Mouse (Mus musculus): ENCODE measurements around the gene Nbea. TPM values are rescaled to one million over a fixed set of nuclear protein-coding genes. Genes with fewer than 3 reads are reported as not detected.

Gene Nbea
- polyA plus RNA-seq, 1 experiment, result 1.8 TPM

GRCm38 (mm10) chr3:55618396-55618795 lies 565.1 kb downstream of the Nbea start:
- no peak overlapping the region for H3K27ac ChIP-seq (ENCODE audit: control insufficient read depth, insufficient read depth, low read length)

DNA sequence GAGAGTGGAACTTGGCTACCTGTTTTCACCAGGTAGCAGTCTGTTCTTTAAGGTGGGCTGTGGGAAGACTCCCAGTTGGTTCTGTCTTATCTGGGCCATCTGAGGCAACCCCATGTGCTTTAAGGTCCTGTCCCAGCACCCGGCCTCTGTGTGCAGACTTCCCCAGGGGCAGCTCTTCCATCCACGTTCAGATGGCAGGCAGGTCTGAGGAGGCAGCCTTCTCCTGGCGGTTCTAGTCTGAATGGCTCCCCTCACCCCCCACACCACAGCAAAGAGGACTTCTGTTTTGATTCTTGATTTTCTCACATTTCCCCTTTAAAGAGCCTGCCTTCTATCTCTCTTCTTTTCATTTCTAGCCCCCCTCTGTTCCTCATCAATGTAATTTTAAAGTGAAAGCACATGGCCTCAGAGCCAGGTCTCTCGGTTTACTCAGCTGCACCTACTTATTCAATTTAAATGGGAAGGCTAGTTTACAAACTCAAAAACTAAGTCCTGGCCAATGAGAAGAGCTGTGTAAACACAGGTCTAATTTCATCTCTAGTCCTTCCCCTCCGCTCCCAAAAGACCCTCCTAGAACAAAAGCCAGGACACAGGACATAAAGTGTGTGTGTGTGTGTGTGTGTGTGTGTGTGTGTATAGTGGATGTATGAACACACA lies 570.9 kb downstream of the Nbea start:
- TF ChIP-seq CTCF (IDR thresholded peaks at IDR 0.05; ENCODE audit: borderline replicate concordance, control insufficient read depth, extremely low read depth, insufficient read depth, low read length, poor library complexity) (no peak), POLR2A (IDR thresholded peaks at IDR 0.05; ENCODE audit: control insufficient read depth, extremely low read depth, insufficient read depth, low read length, poor library complexity) (no peak)
- no peaks in the 10 kb centered on the region for H3K27me3 ChIP-seq (ENCODE audit: control insufficient read depth, insufficient read depth, low read length)
- no peak overlapping the region for H3K4me3 ChIP-seq (ENCODE audit: control insufficient read depth, insufficient read depth, low read length)
- no peak overlapping the region for H3K27ac ChIP-seq (ENCODE audit: control insufficient read depth, insufficient read depth, low read length)
- no peak for DNase-seq
- 69% methylated on average over 5 of the region's 5 CpGs for WGBS
- H3K36me3 ChIP-seq (ENCODE audit: control insufficient read depth, insufficient read depth, low read length), result no peaks in the 10 kb centered on the region
- no peaks in the 10 kb centered on the region for H3K4me1 ChIP-seq (replicated peaks; ENCODE audit: control insufficient read depth, insufficient read depth, low read length)

More at GRCm38 (mm10) chr3:55618396-55618795, 565.1 kb downstream of the Nbea start:
- WGBS, result 94% methylated on average over 3 of the region's 3 CpGs
- Histone ChIP-seq H3K27me3 (ENCODE audit: control insufficient read depth, insufficient read depth, low read length) (no peaks in the 10 kb centered on the region), H3K4me3 (ENCODE audit: control insufficient read depth, insufficient read depth, low read length) (no peak overlapping the region), H3K36me3 (ENCODE audit: control insufficient read depth, insufficient read depth, low read length) (no peaks in the 10 kb centered on the region), H3K4me1 (replicated peaks; ENCODE audit: control insufficient read depth, insufficient read depth, low read length) (no peaks in the 10 kb centered on the region)
- DNase-seq, result no peak
- TF ChIP-seq CTCF (IDR thresholded peaks at IDR 0.05; ENCODE audit: borderline replicate concordance, control insufficient read depth, extremely low read depth, insufficient read depth, low read length, poor library complexity) (no peak), POLR2A (IDR thresholded peaks at IDR 0.05; ENCODE audit: control insufficient read depth, extremely low read depth, insufficient read depth, low read length, poor library complexity) (no peak)

- H3K36me3 ChIP-seq (ENCODE audit: control insufficient read depth, insufficient read depth, low read length), result no peaks in the 10 kb centered on the region
- TF ChIP-seq POLR2A (IDR thresholded peaks at IDR 0.05; ENCODE audit: control insufficient read depth, extremely low read depth, insufficient read depth, low read length, poor library complexity), result no peak
- TF ChIP-seq CTCF (IDR thresholded peaks at IDR 0.05; ENCODE audit: borderline replicate concordance, control insufficient read depth, extremely low read depth, insufficient read depth, low read length, poor library complexity), result no peak
- H3K4me1 ChIP-seq (replicated peaks; ENCODE audit: control insufficient read depth, insufficient read depth, low read length), result no peaks in the 10 kb centered on the region
- no peaks in the 10 kb centered on the region for H3K27me3 ChIP-seq (ENCODE audit: control insufficient read depth, insufficient read depth, low read length)
- H3K4me3 ChIP-seq (ENCODE audit: control insufficient read depth, insufficient read depth, low read length), result no peak overlapping the region
- WGBS, result 71% methylated on average over 5 of the region's 5 CpGs
- DNase-seq, result no peak
- H3K27ac ChIP-seq (ENCODE audit: control insufficient read depth, insufficient read depth, low read length), result no peak overlapping the region
These were observed 571.5 kb downstream of the Nbea start for GRCm38 (mm10) chr3:55612023-55612422.

DNA sequence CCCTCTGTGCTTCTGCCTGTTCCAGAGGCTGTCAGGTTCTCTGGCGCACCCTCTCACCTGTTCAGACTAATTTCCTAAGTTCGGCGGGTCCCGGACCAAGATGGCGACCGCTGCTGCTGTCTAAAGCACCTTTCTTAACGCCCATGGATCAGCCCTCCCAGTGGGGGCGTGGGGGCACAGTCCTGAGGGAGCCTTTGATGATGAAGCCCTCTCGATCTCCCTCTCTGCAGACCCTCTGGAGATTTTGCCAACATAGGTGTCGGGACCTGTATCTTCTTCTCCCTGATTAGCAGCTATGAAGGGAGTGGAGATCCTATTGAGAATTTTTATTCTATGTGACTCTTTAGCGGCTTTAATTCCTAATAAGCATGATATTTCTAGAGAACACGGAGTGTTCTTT lies 573.3 kb downstream of the Nbea start:
- H3K27ac ChIP-seq (ENCODE audit: control insufficient read depth, insufficient read depth, low read length), result no peak overlapping the region
- H3K4me3 ChIP-seq (ENCODE audit: control insufficient read depth, insufficient read depth, low read length), result no peak overlapping the region
- no peaks in the 10 kb centered on the region for H3K36me3 ChIP-seq (ENCODE audit: control insufficient read depth, insufficient read depth, low read length)
- no peaks in the 10 kb centered on the region for H3K27me3 ChIP-seq (ENCODE audit: control insufficient read depth, insufficient read depth, low read length)
- TF ChIP-seq POLR2A (IDR thresholded peaks at IDR 0.05; ENCODE audit: control insufficient read depth, extremely low read depth, insufficient read depth, low read length, poor library complexity) (no peak), CTCF (IDR thresholded peaks at IDR 0.05; ENCODE audit: borderline replicate concordance, control insufficient read depth, extremely low read depth, insufficient read depth, low read length, poor library complexity) (no peak)
- 93% methylated on average over 12 of the region's 12 CpGs for WGBS
- no peaks in the 10 kb centered on the region for H3K4me1 ChIP-seq (replicated peaks; ENCODE audit: control insufficient read depth, insufficient read depth, low read length)
- no peak for DNase-seq

DNA sequence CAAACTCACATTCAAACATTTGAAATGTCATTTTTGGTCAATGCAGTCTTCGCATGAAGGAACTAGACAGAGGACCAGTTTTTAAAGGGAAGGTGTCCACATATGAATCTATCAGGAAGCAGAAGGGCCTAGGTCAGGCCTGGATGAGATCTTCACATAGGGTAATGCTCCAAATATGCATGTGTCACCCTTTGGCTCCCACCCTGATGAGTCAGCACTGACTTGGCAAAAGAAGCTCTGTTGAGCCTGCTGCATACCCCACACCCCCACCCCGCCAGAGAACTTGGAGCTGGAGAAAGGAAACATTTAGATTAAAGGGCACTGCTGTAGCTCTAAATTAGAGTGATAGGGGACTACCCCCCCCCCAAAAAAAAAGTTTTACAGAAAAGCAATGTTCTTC lies 583.2 kb downstream of the Nbea start:
- H3K4me3 ChIP-seq (ENCODE audit: control insufficient read depth, insufficient read depth, low read length), result no peak overlapping the region
- H3K27ac ChIP-seq (ENCODE audit: control insufficient read depth, insufficient read depth, low read length), result no peak overlapping the region
- no peaks in the 10 kb centered on the region for H3K4me1 ChIP-seq (replicated peaks; ENCODE audit: control insufficient read depth, insufficient read depth, low read length)
- no peaks in the 10 kb centered on the region for H3K27me3 ChIP-seq (ENCODE audit: control insufficient read depth, insufficient read depth, low read length)
- no peak for DNase-seq
- no peaks in the 10 kb centered on the region for H3K36me3 ChIP-seq (ENCODE audit: control insufficient read depth, insufficient read depth, low read length)
- TF ChIP-seq CTCF (IDR thresholded peaks at IDR 0.05; ENCODE audit: borderline replicate concordance, control insufficient read depth, extremely low read depth, insufficient read depth, low read length, poor library complexity), result no peak
- TF ChIP-seq POLR2A (IDR thresholded peaks at IDR 0.05; ENCODE audit: control insufficient read depth, extremely low read depth, insufficient read depth, low read length, poor library complexity), result no peak
- 77% methylated on average over 2 of the region's 2 CpGs for WGBS

DNA sequence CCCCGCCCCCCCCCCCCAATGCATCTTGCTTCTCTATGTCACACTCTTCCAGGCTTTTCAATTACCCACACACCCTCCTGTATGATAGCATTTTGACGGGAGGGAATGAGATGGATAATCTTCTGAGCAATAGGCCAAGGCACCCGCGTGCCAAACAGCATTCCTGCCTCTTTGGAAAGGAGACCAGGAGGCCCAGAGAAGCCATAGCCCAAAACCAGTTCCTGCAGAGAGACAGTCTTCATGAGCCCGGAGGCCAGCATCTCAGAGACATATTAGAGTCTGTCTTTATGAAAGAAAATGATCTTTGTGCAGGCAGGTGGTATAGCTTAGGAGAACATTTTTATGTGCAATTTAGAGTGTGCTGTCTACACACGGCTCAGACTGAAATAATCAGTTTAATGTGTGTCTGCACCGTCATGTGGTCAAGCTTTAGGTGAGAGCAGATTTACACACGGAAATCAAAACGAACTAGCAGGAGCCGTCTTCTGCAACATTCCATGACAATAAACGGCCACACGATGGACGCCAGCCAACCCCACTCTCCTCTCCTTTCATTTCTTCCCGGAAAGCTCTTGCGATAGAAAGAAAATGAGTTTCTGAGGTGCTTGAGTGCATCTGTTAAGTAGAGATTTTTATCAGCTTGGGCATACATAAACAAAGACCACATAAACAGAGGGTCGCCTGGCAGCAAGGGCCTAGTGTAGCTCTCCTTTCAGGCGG lies 584.0 kb downstream of the Nbea start:
- WGBS, result 90% methylated on average over 17 of the region's 17 CpGs
- Histone ChIP-seq H3K4me3 (ENCODE audit: control insufficient read depth, insufficient read depth, low read length) (no peak overlapping the region), H3K27ac (ENCODE audit: control insufficient read depth, insufficient read depth, low read length) (no peak overlapping the region), H3K4me1 (replicated peaks; ENCODE audit: control insufficient read depth, insufficient read depth, low read length) (no peaks in the 10 kb centered on the region), H3K36me3 (ENCODE audit: control insufficient read depth, insufficient read depth, low read length) (no peaks in the 10 kb centered on the region), H3K27me3 (ENCODE audit: control insufficient read depth, insufficient read depth, low read length) (no peaks in the 10 kb centered on the region)
- TF ChIP-seq POLR2A (IDR thresholded peaks at IDR 0.05; ENCODE audit: control insufficient read depth, extremely low read depth, insufficient read depth, low read length, poor library complexity) (no peak), CTCF (IDR thresholded peaks at IDR 0.05; ENCODE audit: borderline replicate concordance, control insufficient read depth, extremely low read depth, insufficient read depth, low read length, poor library complexity) (no peak)
- no peak for DNase-seq
